Mouse (Mus musculus) kidney, adult 11 months (tissue): ENCODE results near the gene Mup4.
A peak's percentile ranks its signal among the peaks of the same experiment; 100 is the strongest.
"Not testable (repeated sequence)": the region's sequence is repeated elsewhere in the genome, so short reads cannot be mapped to it uniquely, and the experiment has no call there.

Source experiments
- DNase-seq: peaks from one replicate; pipeline ENCODE4 v3.0.0; 2022

Mup4 gene

DNA sequence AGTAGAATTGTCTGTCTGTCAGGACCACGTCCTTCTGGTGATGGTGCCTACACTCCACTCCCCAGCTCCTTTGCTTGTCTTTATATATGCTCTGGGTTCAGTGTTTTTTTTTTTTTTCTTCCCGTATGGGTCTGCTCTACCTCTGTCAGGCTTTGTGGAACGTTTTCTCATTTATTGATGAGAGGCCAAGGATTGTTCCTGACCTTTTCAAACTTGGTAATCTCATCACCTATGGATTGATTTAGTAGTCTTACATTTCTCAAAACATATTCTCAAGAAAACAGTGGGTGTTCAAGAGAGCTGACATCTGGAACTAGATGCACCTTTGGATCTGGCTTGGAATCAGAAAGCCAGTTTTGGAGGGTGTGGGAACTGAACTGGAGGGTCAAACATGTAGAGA lies at the start of gene Mup4:
TSS of gene Mup4 (minus strand) at position 101 of the 400 bp plus-strand sequence.
- no peak for DNase-seq

DNA sequence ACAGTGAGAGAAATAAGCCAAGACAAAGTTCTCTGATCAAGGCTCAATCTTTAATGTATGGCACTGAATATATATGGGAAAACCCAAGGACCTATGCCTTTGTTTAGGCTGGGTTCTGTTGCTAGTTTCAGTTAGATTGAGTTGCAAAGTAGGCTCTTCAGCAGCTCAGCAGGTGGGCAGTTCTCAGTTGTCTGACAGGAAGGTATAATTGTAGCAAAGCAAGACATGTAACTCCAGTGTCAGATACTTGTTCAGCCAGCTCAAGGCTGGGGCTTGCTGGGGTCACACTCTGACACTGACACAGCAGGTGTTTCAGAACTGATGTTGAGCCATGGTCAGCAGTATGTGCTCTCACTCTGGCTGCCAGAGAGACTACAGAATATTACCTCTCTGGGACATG lies 37.4 kb upstream of the Mup4 start:
- DNase-seq: not testable (repeated sequence)

DNA sequence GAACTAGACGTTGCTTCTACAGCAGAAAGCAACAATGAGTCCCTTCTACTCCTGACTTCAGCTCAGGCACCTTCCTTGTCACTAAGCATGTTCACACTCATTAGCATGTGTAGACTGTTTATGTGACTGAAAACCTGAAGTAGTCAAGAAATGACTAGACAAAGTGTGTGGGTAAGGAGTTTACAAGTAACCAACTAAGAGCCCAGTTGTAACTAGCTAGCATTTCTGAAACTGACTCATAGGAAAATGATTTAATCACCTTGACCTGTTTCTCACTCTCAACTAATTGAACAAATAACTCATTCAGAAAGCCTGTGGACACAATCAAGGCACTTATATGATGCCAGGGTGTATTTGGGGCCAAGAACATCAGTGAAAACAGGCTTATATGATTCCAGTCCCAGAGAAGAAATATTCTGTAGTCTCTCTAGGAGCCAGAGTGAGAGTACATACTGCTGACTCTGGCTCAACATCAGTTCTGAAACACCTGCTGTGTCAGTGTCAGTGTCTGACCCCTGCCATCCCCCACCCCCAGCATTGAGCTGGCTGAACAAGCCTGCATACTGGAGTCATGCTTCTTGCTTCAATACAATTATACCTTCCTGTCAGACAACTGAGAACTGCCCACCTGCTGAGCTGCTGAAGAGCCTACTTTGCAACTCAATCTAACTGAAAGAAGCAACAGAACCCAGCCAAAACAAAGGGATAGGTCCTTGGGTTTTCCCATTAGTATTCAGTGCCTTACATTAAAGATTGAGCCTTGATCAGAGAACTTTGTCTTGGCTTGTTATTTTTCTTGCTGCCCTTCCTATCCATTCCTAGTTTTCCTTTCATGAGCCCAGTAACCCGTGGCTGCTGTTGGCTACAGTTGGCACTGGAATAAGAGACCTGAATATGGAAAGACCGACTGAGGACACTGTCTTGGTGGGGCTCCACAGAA lies 3.2 kb upstream of the Mup4 start, which contains the start of gene Mup6:
TSS of gene Mup6 (plus strand) at position 890 of the 940 bp plus-strand sequence.
- DNase-seq: no peak

DNA sequence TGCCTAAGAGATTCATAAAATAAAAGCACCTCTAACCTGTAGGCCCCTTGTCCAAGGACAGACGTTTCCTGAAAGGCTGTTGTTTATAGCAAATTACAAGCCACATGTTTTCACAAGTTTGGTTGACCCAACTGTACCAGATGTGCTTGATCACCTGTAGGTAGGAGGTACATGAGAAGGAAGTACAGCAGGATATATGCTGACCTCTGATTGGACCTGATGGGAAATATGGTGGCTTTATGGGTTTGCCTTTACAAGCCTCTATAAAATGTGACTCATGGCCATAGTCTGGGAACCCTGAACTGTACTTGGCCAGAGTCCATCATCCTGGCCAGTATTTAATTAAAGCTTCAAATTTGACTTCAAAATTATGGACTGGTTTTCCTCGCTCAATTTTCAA lies 23.0 kb downstream of the Mup4 start:
- no peak for DNase-seq

DNA sequence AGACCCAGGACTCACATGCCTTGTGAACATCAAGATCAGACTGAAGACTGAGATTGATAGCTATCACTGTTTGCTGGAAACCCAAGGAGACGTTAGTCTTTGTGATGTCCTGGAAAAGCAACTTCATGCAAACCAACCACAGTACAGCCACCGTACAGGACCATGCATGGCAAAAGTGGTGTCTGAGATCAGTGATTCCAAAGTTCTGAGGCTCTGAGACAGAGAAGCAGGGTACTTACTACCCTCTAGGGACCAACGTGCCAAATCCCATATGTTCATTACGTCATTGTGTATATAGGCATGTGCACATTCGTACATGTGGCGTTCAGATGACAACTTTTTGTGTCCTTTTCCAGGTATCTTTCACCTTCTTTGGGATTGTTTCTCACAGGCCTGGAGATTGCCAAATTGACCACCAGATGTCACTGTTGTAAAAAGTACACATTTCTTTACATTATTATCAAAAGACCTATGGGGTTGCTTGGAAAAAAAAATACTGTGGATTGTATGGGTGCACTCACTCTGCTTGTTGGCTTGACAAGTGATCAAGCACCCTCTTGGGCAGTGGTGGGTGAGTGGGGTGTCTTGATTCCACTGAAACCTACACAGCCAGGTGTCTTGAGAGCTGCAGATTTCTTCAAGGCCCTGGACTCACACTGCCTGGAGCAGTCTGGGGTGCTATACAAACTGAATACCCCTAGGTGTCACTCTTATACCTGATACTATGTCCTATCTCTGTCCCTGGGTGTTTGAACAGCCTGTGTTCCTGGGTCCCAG lies 27.8 kb downstream of the Mup4 start:
- DNase-seq: peak; percentile 29

DNA sequence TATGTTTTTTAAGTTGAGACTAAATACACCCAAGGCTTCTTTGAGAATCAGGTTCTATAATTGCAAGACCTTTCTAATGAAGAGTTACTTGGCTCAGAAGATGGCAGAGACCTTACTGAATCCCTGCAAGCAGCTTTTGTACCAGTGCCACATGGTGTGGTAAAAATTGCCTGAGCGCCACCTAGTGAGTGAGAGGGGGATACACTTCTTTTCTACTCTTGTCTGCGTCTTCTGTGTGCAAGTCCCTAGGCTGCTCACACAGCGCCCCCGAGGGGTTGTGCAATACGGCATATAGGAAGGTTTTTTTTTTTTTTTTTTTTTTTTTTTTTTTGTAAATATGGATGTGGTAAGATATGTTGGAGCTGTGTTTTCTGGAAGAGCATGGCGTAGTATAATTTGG lies 32.2 kb downstream of the Mup4 start:
- DNase-seq: peak; percentile 68

DNA sequence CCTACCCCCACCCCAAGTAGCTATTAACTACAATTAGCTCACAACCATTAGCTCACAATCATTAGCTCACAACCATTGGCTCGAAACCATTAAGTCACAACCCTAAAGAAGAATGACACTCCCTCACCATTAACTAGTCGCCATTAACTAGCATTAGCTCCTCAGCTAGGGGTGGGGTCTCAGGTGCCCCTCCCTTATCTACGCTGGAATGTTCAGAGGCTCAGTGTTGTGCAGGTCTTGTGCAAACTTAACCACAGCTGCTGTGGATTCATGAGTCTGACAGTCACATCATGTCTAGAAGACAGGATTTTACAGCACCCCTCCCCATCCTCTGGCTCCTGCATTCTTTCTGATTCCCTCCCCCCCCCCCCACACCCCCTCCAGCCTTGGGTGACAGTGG lies 32.8 kb downstream of the Mup4 start:
- no peak for DNase-seq

DNA sequence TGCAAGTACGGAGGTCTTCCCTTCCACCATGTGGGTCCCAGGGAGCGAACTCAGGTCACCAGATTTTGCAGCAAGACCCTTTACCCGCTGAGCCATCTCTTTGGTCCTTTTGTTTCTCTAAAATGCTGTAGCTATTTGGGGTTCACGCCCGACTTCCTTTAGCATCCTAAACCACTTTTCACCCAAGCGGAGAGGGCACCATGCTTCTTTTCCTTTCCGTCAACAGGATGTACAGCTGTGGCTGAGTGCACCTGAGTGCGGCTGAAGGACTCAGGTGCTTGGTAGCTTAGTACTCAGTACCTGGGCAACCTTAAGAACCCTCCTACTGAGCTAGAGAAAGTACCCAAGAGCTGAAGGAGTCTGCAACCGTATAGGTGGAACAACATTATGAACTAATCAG lies 35.4 kb downstream of the Mup4 start:
- no peak for DNase-seq

DNA sequence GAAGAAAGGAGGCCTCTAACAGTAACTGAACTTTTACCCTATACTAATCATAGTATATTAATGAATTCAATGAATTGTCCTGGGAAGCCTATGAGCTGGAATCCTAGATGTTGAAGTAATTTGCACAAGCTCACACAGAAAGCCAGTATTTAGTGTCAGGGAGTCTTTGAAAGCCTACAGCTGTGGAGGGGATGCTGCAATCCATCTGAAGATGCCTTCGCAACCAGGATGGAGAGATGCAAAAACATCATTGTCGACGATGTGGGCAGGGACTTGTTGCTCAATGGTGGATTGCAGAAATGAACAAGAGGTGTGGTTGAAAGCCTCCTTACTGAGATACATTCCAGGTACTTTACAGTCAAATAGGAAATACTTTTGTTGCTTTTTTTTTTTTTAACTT lies 42.5 kb downstream of the Mup4 start:
- no peak for DNase-seq

DNA sequence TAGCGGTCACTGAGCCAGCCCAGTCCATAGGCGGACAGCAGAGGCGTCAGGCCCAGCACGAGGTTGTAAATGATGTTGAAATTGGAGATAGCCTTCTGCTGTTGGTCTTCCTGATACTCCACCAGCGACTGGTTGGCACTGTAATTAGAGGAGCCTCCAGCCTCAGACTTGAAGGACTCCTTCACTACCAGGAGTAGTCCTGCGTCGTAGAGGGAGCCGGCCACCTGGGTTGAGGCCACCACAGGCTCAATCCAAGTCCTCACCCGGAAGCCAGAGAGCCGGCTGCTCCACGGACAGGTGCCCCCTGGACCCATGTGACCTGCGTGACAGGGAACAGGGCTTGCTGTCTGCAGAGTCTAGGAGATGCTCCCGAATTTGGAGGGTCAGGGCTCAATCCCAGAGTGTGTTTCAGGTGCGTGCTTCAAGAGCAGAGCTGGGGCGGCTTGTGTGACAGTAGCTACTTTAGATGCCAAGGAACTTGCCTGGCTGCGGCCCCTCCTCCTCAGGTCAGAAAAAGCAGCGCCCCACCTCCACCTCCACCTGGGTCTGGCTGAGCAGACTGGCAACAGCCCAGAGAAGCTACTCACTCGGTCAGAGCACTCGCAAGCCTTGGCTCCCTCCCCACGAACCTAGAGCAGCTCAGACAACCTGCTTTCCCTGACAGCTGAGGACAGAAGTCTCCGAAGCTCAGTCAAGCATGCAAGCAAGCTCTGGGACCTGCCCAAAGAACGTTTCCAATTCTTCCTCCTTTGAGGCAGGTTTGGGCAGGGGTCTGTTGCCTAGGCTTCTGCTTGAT lies 45.7 kb downstream of the Mup4 start, which contains the start of gene Slc46a2:
TSS of gene Slc46a2 (minus strand) at position 449 of the 796 bp plus-strand sequence.
- peak; percentile 69 for DNase-seq

DNA sequence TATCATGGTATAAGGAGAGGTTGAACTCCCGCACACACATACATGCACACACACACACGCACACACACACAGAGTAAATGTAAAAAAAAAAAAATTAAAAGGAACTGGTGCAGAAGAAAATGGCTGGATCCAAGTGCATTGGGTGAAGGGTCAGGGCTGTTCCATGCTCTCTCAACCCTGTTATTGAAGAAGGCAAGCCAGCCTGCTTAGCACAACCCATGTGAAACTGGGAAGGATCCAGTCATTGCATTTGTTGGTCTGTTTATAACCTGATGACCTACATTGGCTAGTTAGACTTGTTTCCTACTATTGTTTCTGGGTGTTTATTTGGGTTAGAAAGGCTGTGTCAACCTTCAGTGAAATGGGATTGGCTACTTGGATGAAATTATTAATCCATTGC lies 51.7 kb downstream of the Mup4 start:
- no peak for DNase-seq

DNA sequence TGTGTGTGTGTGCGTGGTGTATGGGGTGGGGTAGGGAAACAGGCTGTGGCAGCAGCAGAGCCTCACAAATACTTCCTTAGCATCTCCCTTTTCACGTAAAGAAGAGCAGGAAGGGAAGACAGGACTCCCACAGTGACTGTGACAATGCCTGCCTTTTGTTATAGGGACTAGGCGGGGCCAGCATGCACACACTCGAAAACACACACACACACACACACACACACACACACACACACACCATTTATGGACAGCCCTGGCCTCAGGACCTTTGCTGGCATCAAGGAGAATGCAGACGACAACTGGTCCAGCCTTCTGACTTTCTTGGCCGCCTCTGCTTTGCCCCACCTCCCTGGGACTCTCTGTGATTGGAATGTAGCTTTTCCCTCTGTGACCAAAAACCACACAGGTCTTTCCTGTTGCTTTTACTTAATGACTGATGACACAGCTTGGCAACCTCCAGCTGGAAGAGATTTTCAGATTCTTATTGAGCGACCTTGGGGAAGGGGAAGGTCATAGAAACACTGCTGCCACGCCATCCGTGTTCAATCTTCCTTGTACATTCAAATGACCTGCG lies 52.8 kb downstream of the Mup4 start:
- peak; percentile 31 for DNase-seq

DNA sequence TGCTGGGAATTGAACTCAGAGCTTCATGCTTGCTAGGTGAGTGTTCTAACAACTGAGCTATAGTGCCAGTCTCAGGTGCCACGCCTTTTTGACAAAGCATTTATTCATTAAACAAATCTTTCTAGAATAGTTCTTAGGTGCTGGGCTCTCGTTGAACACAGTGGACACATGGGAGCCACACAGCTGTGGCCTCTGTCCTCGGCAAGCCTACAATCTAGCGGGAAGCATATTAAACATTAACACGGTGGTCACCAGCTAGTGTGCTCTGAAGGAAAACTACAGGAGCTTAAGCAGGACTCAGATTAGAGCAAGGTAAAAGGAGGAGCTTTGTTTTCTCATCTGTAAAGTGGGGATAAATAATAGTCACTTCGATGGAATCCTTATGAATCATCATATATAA lies 53.4 kb downstream of the Mup4 start:
- DNase-seq: peak; percentile 31
